ENCODE assay signal across 8 mouse cellular contexts in genomic region chr1:45766123-45766522, GRCm38 (mm10). TPM values are rescaled to one million over a fixed set of nuclear protein-coding genes. Genes with fewer than 3 reads are reported as not detected.
A peak's percentile ranks its signal among the peaks of the same experiment; 100 is the strongest.
DNase-seq lines count a peak whose midpoint lies in the region; ATAC-seq lines count a peak whose summit lies in the region.

No protein-coding gene starts in this region.

- no peak overlapping the region for H3K4me2 ChIP-seq in liver, embryonic 11.5 days
- no peak overlapping the region for H3K4me2 ChIP-seq in embryonic facial prominence, embryonic 11.5 days (ENCODE audit: low read depth, low read length)
- H3K4me2 ChIP-seq in hindbrain, embryonic 14.5 days (replicated peaks): no peak overlapping the region

- WGBS in liver, embryonic 11.5 days: 29% methylated on average over 8 of the region's 8 CpGs
- 14% methylated on average over 8 of the region's 8 CpGs for WGBS in embryonic facial prominence, embryonic 11.5 days
- WGBS in hindbrain, embryonic 14.5 days: 30% methylated on average over 8 of the region's 8 CpGs

- no peak for ATAC-seq in liver, embryonic 11.5 days (replicated peaks; ENCODE audit: low FRiP score)
- ATAC-seq in embryonic facial prominence, embryonic 11.5 days (replicated peaks; ENCODE audit: insufficient number of reproducible peaks, low FRiP score, low TSS enrichment, low read depth): no peak
- ATAC-seq in hindbrain, embryonic 14.5 days (ENCODE audit: low FRiP score): no peak

- H3K27me3 ChIP-seq in liver, embryonic 11.5 days (replicated peaks; ENCODE audit: control insufficient read depth, insufficient read depth, low read length): no peaks in the 10 kb centered on the region
- no peaks in the 10 kb centered on the region; the same call in 1 of the 2 replicates for H3K27me3 ChIP-seq in embryonic facial prominence, embryonic 11.5 days (ENCODE audit: control insufficient read depth, insufficient read depth, low read length)
- no peaks in the 10 kb centered on the region for H3K27me3 ChIP-seq in hindbrain, embryonic 14.5 days (ENCODE audit: control insufficient read depth, insufficient read depth, low read length)

- H3K9ac ChIP-seq in liver, embryonic 11.5 days (ENCODE audit: low read depth, low read length): no peak overlapping the region
- H3K9ac ChIP-seq in embryonic facial prominence, embryonic 11.5 days (replicated peaks; ENCODE audit: low read length): no peak overlapping the region
- no peak overlapping the region for H3K9ac ChIP-seq in hindbrain, embryonic 14.5 days

- no peaks in the 10 kb centered on the region; the same call in 1 of the 2 replicates for H3K4me1 ChIP-seq in liver, embryonic 11.5 days (replicated peaks; ENCODE audit: control insufficient read depth, insufficient read depth, low read length)
- H3K4me1 ChIP-seq in embryonic facial prominence, embryonic 11.5 days (ENCODE audit: control insufficient read depth, insufficient read depth, low read length): peaks cover 2% of the 10 kb centered on the region; the same call in 1 of the 2 replicates
- no peaks in the 10 kb centered on the region for H3K4me1 ChIP-seq in hindbrain, embryonic 14.5 days (replicated peaks; ENCODE audit: control insufficient read depth, insufficient read depth, low read length)

- no peaks in the 10 kb centered on the region for H3K9me3 ChIP-seq in liver, embryonic 11.5 days (ENCODE audit: control insufficient read depth, low read length)
- no peaks in the 10 kb centered on the region for H3K9me3 ChIP-seq in embryonic facial prominence, embryonic 11.5 days (replicated peaks; ENCODE audit: control insufficient read depth, low read length)
- H3K9me3 ChIP-seq in hindbrain, embryonic 14.5 days (ENCODE audit: control insufficient read depth, low read length): no peaks in the 10 kb centered on the region

- H3K27ac ChIP-seq in liver, embryonic 11.5 days (ENCODE audit: low read depth, low read length): no peak overlapping the region
- H3K27ac ChIP-seq in embryonic facial prominence, embryonic 11.5 days (replicated peaks; ENCODE audit: low read depth, low read length): 0 out of 2 replicates have a peak overlapping the region, but pooled peaks have one; percentile 16
- H3K27ac ChIP-seq in hindbrain, embryonic 14.5 days: no peak overlapping the region

- intact Hi-C loops in left cerebral cortex, postnatal 25 days (cut with DNase I): loop anchor here (1.0 to 10.0 kb wide), 5 partner anchors 94 to 1539 kb away; partner anchors contain the start of gene Col3a1

- H3K36me3 ChIP-seq in liver, embryonic 11.5 days (ENCODE audit: control insufficient read depth, insufficient read depth, low read length): no peaks in the 10 kb centered on the region
- no peaks in the 10 kb centered on the region for H3K36me3 ChIP-seq in embryonic facial prominence, embryonic 11.5 days (replicated peaks; ENCODE audit: control insufficient read depth, insufficient read depth, low read depth, low read length)
- H3K36me3 ChIP-seq in hindbrain, embryonic 14.5 days (replicated peaks; ENCODE audit: control insufficient read depth, insufficient read depth): no peaks in the 10 kb centered on the region

- DNase-seq in liver: peak; percentile 78
- no peak for DNase-seq in liver, embryonic 11.5 days (ENCODE audit: low spot score)
- DNase-seq in adrenal gland, postnatal 14 days: peak; percentile 83
- peak; percentile 91 for DNase-seq in embryonic facial prominence, embryonic 11.5 days (ENCODE audit: low spot score)
- peak; percentile 90 for DNase-seq in hindbrain, embryonic 14.5 days (ENCODE audit: low spot score)
- DNase-seq in left cerebral cortex, postnatal 25 days (ENCODE audit: low spot score in 2 of 2): peak; percentile 39 to 56
- DNase-seq in naive thymus-derived CD4-positive, alpha-beta T cell, adult 2 months (ENCODE audit: low read depth): peak; percentile 62
- DNase-seq in thymus, postnatal 0 days (ENCODE audit: low spot score): peak; percentile 44

- no peak overlapping the region for H3K4me3 ChIP-seq in liver, embryonic 11.5 days (ENCODE audit: low read depth, low read length)
- no peak overlapping the region for H3K4me3 ChIP-seq in embryonic facial prominence, embryonic 11.5 days (ENCODE audit: low read depth, low read length)
- H3K4me3 ChIP-seq in hindbrain, embryonic 14.5 days (replicated peaks; ENCODE audit: low read length): no peak overlapping the region

RNA-seq across cellular contexts. Expression of gene Wdr75, which starts 28.8 kb away (rescaled TPM):
- polyA plus RNA-seq in liver, embryonic 11.5 days (2014; fragmentation: Nextera tagmentation; extraction: Ambion mirVana): 112 and 114 TPM in 2 replicates
- total RNA-seq in adrenal gland, postnatal 14 days (2021): 44.4 and 48.6 TPM in 2 replicates
- polyA plus RNA-seq in embryonic facial prominence, embryonic 11.5 days (2014; fragmentation: Nextera tagmentation; extraction: Ambion mirVana): 102 and 114 TPM in 2 replicates
- polyA plus RNA-seq in hindbrain, embryonic 14.5 days (2014; fragmentation: Nextera tagmentation; extraction: Ambion mirVana): 51.6 and 53.8 TPM in 2 replicates
- 10 to 100 TPM; 39.4 to 39.5 TPM for total RNA-seq in left cerebral cortex, postnatal 25 days (2021)
- 65.2 and 68.7 TPM in 2 replicates for polyA plus RNA-seq in thymus, postnatal 0 days (2015; fragmentation: Nextera tagmentation; extraction: Ambion mirVana)
